Mouse (Mus musculus): ENCODE data around the gene Capn9. TPM values are rescaled to one million over a fixed set of nuclear protein-coding genes. Genes with fewer than 3 reads are reported as not detected.

The Capn9 gene
- total RNA-seq, 1 experiment, result not detected

DNA sequence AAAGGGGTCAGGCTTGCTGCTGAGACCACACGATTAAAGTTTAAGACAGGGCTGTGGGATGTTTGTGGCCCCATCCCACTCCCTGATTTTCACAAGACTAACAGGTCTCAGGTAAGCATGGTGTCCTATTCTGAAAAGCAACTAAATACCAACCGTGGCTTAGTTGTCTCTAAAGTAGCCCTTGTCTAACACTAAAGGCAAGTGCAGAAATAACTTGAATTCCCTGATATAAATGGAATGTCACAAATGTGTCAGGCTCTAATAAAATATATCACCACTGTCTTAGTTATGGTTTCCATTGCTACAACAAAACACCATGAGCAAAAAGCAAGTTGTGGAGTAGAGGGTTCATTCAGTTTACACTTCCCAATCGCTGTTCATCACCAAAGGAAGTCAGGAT lies 88.5 kb downstream of the Capn9 start:
- Histone ChIP-seq H3K9me3 (ENCODE audit: control insufficient read depth, insufficient read depth, low read depth, low read length) (no peaks in the 10 kb centered on the region), H3K27ac (ENCODE audit: insufficient read depth, low read depth, low read length, poor library complexity, severe bottlenecking) (no peak overlapping the region), H3K9ac (ENCODE audit: insufficient read depth, low read depth, low read length, poor library complexity, severe bottlenecking) (no peak overlapping the region), H3K36me3 (ENCODE audit: control insufficient read depth, insufficient read depth, low read length, poor library complexity, severe bottlenecking) (no peaks in the 10 kb centered on the region), H3K4me1 (ENCODE audit: control insufficient read depth in 2 of 2, insufficient read depth in 2 of 2, low read length in 2 of 2, poor library complexity in 1 of 2) (peaks cover 0 to 2% of the 10 kb centered on the region in 2 experiments; a peak in 2 of 4 replicates), H3K4me3 (ENCODE audit: insufficient read depth in 1 of 2, low read depth in 1 of 2, low read length in 2 of 2, poor library complexity in 1 of 2, severe bottlenecking in 1 of 2) (no peak overlapping the region)
- TF ChIP-seq MAFK (IDR thresholded peaks at IDR 0.05; ENCODE audit: insufficient read depth, low read depth, low read length) (no peak), ZC3H11A (IDR thresholded peaks at IDR 0.05; ENCODE audit: borderline replicate concordance, low read depth, low read length) (no peak)
- no peak for DNase-seq (ENCODE audit: low read depth, low spot score)
- in situ Hi-C loops (cut with MboI; ENCODE audit: low sequenced_read_pairs in 2 of 2, unreplicated experiment in 2 of 2), result no loop called here

Other genes starting within 250 kb of the Capn9 start
- 2.1 and 3.5 TPM in 2 replicates for gene Pgbd5, start 136.5 kb upstream of the Capn9 start, total RNA-seq (2012; rRNA removed)
- 29.5 and 31.4 TPM in 2 replicates for gene Cog2, start 55.3 kb upstream of the Capn9 start, total RNA-seq (2012; rRNA removed)
- gene Agt, start 6.4 kb upstream of the Capn9 start, total RNA-seq (2012; rRNA removed), result 0.16 TPM in 1 of 2 replicates, not detected in the other
- 7.5 and 8.1 TPM in 2 replicates for gene 2310022B05Rik, start 87.3 kb downstream of the Capn9 start, total RNA-seq (2012; rRNA removed)
- 74.8 and 108 TPM in 2 replicates for gene Ttc13, start 145.9 kb downstream of the Capn9 start, total RNA-seq (2012; rRNA removed)
- 25.1 and 28.3 TPM in 2 replicates for gene Arv1, start 146.0 kb downstream of the Capn9 start, total RNA-seq (2012; rRNA removed)
- 1.6 and 2.9 TPM in 2 replicates for gene Fam89a, start 175.7 kb downstream of the Capn9 start, total RNA-seq (2012; rRNA removed)
- 0.40 and 0.48 TPM in 2 replicates for gene Trim67, start 217.0 kb downstream of the Capn9 start, total RNA-seq (2012; rRNA removed)

All from ES-E14 (cell line).